Mouse (Mus musculus) forebrain, embryonic 16.5 days (tissue): ENCODE measurements around the gene Rtl10. TPM values are rescaled to one million over a fixed set of nuclear protein-coding genes. Genes with fewer than 3 reads are reported as not detected.

Experiments
- ATAC-seq: fragments of 200-750 bp; cut with Nextera tagmentation; 2 replicates; pipeline ENCODE4 v1.8.0; 2017; ENCODE audit warnings: mild to moderate bottlenecking, moderate library complexity
- H3K27ac ChIP-seq: fragments of 300-500 bp; sonication (generic); 2 replicates; pipeline ENCODE4 v1.5.1; 2014; ENCODE audit warnings: low read length, control low read depth
- H3K27me3 ChIP-seq: fragments of 300-500 bp; sonication (generic); replicated peaks from 2 replicates; pipeline ENCODE4 v1.6.1; 2014; ENCODE audit warnings: low read length; ENCODE audit not compliant: control insufficient read depth, insufficient read depth
- H3K36me3 ChIP-seq: fragments of 300-500 bp; sonication (generic); 2 replicates; pipeline ENCODE4 v1.6.1; 2014; ENCODE audit not compliant: control insufficient read depth, insufficient read depth
- H3K4me1 ChIP-seq: fragments of 300-500 bp; sonication (generic); replicated peaks from 2 replicates; pipeline ENCODE4 v1.6.1; 2014; ENCODE audit warnings: low read length; ENCODE audit not compliant: control insufficient read depth, insufficient read depth
- H3K4me2 ChIP-seq: fragments of 300-500 bp; sonication (generic); 2 replicates; pipeline ENCODE4 v1.6.1; 2014; ENCODE audit warnings: mild to moderate bottlenecking, low read length, control low read depth
- H3K4me3 ChIP-seq: fragments of 300-500 bp; sonication (generic); replicated peaks from 2 replicates; pipeline ENCODE4 v1.5.1; 2014; ENCODE audit warnings: mild to moderate bottlenecking, low read length, control low read depth
- H3K9ac ChIP-seq: fragments of 300-500 bp; sonication (generic); replicated peaks from 2 replicates; pipeline ENCODE4 v1.6.1; 2014; ENCODE audit warnings: low read depth, low read length, control low read depth
- H3K9me3 ChIP-seq: fragments of 300-500 bp; sonication (generic); 2 replicates; pipeline ENCODE4 v1.6.1; 2016; ENCODE audit warnings: low read length; ENCODE audit not compliant: control insufficient read depth
- WGBS: fragments of 180-500 bp; shearing (Covaris S2); extraction: QIAGEN DNeasy Blood & Tissue Kit; methylation state at CpG from one replicate; pipeline ENCODE4 v1.1.7; 2014; 5-methylcytosine and 5-hydroxymethylcytosine counted together
- polyA plus RNA-seq: library from polyadenylated mRNA; unstranded; fragments of >200 nt; fragmentation: Nextera tagmentation; extraction: Ambion mirVana; gene quantifications from 2 replicates; pipeline ENCODE4 v1.2.1, GENCODE M21; 2015

Gene Rtl10
- polyA plus RNA-seq, 1 experiment from 2014 or later = 3.4 TPM

- no peak for ATAC-seq
- 73% methylated on average over 6 of the region's 6 CpGs for WGBS
- H3K4me1 ChIP-seq = peaks cover 3% of the 10 kb centered on the region; the same call in 1 of the 2 replicates
- H3K9ac ChIP-seq = no peak overlapping the region
- H3K4me3 ChIP-seq = no peak overlapping the region
- H3K36me3 ChIP-seq = no peaks in the 10 kb centered on the region; the same call in 1 of the 2 replicates
- H3K9me3 ChIP-seq = no peaks in the 10 kb centered on the region
- H3K27me3 ChIP-seq = no peaks in the 10 kb centered on the region
- H3K4me2 ChIP-seq = no peak overlapping the region
- no peak overlapping the region for H3K27ac ChIP-seq
Measured at GRCm38 (mm10) chr16:18477996-18478395, 20.7 kb upstream of the Rtl10 start.

GRCm38 (mm10) chr16:18479667-18480066 lies 19.0 kb upstream of the Rtl10 start:
- ATAC-seq = no peak
- WGBS = 21% methylated on average over 7 of the region's 7 CpGs
- Histone ChIP-seq H3K9ac (no peak overlapping the region), H3K27me3 (no peaks in the 10 kb centered on the region), H3K4me2 (no peak overlapping the region), H3K36me3 (no peaks in the 10 kb centered on the region; the same call in 1 of the 2 replicates), H3K4me3 (no peak overlapping the region), H3K9me3 (no peaks in the 10 kb centered on the region), H3K4me1 (peaks cover 5% of the 10 kb centered on the region; the same call in 1 of the 2 replicates), H3K27ac (no peak overlapping the region)

DNA sequence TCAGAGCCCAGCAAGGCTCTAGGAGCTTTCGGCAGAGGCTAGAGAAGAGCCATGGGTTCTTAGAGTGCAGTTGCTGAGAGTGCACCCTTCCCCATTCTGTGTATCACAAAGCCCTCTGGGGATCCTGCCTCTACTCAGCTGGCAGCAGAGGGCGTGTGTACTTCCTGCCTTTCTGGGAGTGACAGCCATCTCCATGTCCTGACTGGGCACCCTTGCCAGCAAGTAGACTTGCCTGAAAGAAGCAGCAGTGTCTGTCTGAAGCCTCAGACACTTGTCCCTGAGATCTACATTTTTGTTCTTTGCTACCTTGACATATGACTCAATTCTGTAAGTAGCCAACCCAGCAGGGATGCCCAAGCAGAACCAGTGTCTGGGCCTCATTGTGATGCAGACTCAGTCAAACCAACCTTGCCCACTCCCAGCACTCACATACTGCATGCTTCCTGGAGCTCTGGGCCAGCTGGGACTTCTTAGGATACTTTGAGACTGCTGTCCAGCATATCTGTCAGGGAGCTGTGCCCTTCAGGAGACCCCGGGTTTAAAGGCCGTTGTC lies 17.7 kb upstream of the Rtl10 start:
- H3K4me3 ChIP-seq = no peak overlapping the region
- H3K27me3 ChIP-seq = no peaks in the 10 kb centered on the region
- H3K4me2 ChIP-seq = no peak overlapping the region
- peaks cover 5% of the 10 kb centered on the region; the same call in 1 of the 2 replicates for H3K4me1 ChIP-seq
- no peak for ATAC-seq
- H3K27ac ChIP-seq = no peak overlapping the region
- 66% methylated on average over 4 of the region's 4 CpGs for WGBS
- H3K36me3 ChIP-seq = no peaks in the 10 kb centered on the region; the same call in 1 of the 2 replicates
- H3K9ac ChIP-seq = 0 out of 2 replicates have a peak overlapping the region, but pooled peaks have one; percentile 18
- H3K9me3 ChIP-seq = no peaks in the 10 kb centered on the region

DNA sequence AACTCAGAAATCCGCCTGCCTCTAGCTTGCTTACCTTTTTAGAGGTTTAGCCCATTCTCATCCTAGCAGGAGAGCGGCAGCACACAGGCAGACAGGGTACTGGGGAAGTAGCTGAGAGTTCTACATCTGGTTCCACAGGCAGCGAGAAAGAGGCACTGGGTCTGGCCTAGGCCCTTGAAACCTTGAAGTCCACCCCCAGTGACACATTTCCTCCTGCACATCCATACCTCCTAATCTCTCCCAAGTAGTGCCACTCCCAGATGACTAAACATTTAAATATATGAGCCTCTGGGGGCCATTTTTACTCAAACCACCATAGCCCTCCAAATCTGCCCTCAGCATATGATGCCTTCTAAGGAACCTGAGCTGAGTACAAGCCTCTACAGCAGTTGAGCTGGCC lies 16.3 kb upstream of the Rtl10 start:
- no peaks in the 10 kb centered on the region for H3K9me3 ChIP-seq
- no peak overlapping the region for H3K4me2 ChIP-seq
- 98% methylated on average over 3 of the region's 3 CpGs for WGBS
- H3K4me1 ChIP-seq = peaks cover 5% of the 10 kb centered on the region; the same call in 1 of the 2 replicates
- no peaks in the 10 kb centered on the region for H3K27me3 ChIP-seq
- no peak for ATAC-seq
- no peak overlapping the region for H3K9ac ChIP-seq
- no peaks in the 10 kb centered on the region for H3K36me3 ChIP-seq
- H3K27ac ChIP-seq = no peak overlapping the region
- H3K4me3 ChIP-seq = no peak overlapping the region

DNA sequence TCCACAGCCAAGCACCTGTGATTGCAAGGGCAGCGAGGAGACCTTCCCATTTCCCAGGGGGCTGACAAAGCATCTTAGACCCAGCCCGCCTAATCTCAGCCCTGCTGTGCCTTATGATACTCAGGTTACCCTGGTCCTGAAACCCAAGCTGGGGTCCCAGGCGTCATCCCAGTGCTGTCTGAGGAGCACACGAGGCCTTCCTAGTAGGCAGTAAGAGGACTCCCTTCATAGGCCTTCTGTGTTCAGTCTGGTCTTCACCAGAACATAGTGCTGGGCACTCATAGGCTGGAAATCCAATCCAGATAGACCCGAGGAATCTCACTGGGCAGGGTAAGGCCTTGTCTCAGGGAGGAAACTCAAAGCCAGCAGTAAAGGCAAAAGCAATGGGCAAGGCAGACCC lies 14.9 kb upstream of the Rtl10 start:
- H3K27me3 ChIP-seq = no peaks in the 10 kb centered on the region
- 70% methylated on average over 5 of the region's 5 CpGs for WGBS
- no peak overlapping the region for H3K27ac ChIP-seq
- H3K36me3 ChIP-seq = no peaks in the 10 kb centered on the region
- H3K4me3 ChIP-seq = no peak overlapping the region
- peaks cover 5% of the 10 kb centered on the region; the same call in 1 of the 2 replicates for H3K4me1 ChIP-seq
- no peak for ATAC-seq
- H3K9ac ChIP-seq = no peak overlapping the region
- H3K4me2 ChIP-seq = no peak overlapping the region
- H3K9me3 ChIP-seq = no peaks in the 10 kb centered on the region

DNA sequence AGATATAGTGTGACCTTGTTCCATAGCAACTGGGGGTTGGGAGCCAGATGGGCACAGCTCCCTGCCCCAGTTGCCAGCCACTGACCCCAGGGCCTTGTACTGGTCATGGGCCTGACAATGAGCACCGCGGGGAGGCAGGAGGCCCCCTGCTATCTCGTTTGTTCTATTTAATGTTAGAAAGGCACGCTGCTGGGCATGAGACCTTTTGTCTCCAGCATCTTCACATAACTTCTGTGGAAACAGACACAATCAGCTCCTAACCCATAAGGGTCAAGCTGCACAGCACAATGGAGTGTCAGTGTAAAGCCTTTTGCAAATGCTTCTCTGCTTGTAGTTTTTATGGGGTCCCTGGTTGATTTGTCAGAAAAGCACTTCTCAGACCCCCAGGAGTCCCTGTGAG lies 14.3 kb upstream of the Rtl10 start:
- ATAC-seq = no peak
- Histone ChIP-seq H3K9ac (no peak overlapping the region), H3K36me3 (no peaks in the 10 kb centered on the region), H3K4me1 (peaks cover 5% of the 10 kb centered on the region; the same call in 1 of the 2 replicates), H3K27ac (no peak overlapping the region), H3K4me2 (no peak overlapping the region), H3K4me3 (no peak overlapping the region), H3K9me3 (no peaks in the 10 kb centered on the region), H3K27me3 (no peaks in the 10 kb centered on the region)
- WGBS = 8% methylated on average over 4 of the region's 4 CpGs

DNA sequence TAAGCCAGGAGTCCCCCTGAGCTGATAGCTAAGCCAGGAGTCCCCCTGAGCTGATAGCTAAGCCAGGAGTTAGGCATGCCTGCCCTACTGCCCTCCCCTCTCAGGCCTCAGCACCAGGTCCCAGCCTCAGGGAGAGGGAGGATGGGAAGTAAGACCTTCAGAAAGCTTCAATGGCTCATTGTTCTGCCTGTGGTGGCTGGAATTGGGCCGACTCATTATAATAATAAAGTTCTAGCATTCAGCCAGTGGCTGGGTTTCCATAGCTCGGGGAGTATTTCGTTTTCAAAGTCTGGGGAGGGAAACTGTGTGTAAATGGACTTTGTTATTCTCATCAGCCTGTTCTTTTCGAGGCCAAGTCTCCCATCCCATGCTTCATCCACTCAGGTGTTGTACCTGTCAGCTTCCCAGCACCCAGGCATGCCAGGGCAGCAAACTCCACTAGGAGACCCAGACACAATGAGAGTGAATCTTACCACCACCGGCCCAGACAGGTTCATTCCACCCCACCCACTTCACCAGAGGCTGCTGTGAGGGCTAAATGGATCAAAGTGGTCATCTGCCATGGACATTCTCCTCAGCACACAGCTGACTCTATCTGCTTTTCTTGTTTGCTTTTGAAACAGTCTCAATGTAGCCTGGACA lies 13.8 kb upstream of the Rtl10 start:
- ATAC-seq = peak; percentile 66
- Histone ChIP-seq H3K36me3 (no peaks in the 10 kb centered on the region), H3K4me1 (0 out of 2 replicates have a peak, but pooled peaks cover 2% of the 10 kb centered on the region), H3K27ac (no peak overlapping the region), H3K9ac (no peak overlapping the region), H3K9me3 (no peaks in the 10 kb centered on the region), H3K27me3 (no peaks in the 10 kb centered on the region), H3K4me3 (no peak overlapping the region), H3K4me2 (no peak overlapping the region)
- 9% methylated on average over 5 of the region's 5 CpGs for WGBS

DNA sequence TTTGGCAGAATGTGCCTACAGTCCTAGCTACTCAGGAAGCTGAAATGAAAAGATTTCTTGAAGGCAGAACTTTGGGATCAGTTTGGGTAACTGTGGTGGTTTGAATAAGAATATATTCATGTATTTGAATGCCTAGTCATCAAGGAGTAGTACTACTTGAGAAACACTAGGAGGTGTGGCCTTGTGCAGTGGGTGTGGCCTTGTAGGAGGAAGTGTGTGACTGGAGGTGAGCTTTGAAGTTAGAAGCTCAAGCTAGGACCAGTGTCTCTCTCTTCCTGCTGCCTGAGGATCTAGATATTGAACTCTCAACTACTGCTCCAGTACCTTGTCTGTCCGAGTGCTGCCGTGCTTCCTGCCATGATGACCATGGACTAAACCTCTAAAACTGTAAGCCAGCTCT lies 12.6 kb upstream of the Rtl10 start:
- Histone ChIP-seq H3K27ac (no peak overlapping the region), H3K4me1 (0 out of 2 replicates have a peak, but pooled peaks cover 2% of the 10 kb centered on the region), H3K36me3 (no peaks in the 10 kb centered on the region), H3K9me3 (no peaks in the 10 kb centered on the region), H3K9ac (no peak overlapping the region), H3K4me2 (no peak overlapping the region), H3K4me3 (no peak overlapping the region), H3K27me3 (no peaks in the 10 kb centered on the region)
- no peak for ATAC-seq
- 100% methylated on average over 2 of the region's 2 CpGs for WGBS

- no peak overlapping the region for H3K9ac ChIP-seq
- H3K27ac ChIP-seq = no peak overlapping the region
- no peaks in the 10 kb centered on the region for H3K36me3 ChIP-seq
- H3K4me1 ChIP-seq = no peaks in the 10 kb centered on the region
- H3K9me3 ChIP-seq = no peaks in the 10 kb centered on the region
- 97% methylated on average over 3 of the region's 3 CpGs for WGBS
- H3K27me3 ChIP-seq = no peaks in the 10 kb centered on the region
- no peak overlapping the region for H3K4me2 ChIP-seq
- no peak for ATAC-seq
- H3K4me3 ChIP-seq = no peak overlapping the region
Measured at GRCm38 (mm10) chr16:18490281-18490680, 8.4 kb upstream of the Rtl10 start.
